Mouse (Mus musculus): ENCODE results near the gene Xpo5. TPM values are rescaled to one million over a fixed set of nuclear protein-coding genes. Genes with fewer than 3 reads are reported as not detected.

The Xpo5 gene
- polyA plus RNA-seq, 1 experiment, result 19.6 TPM

DNA sequence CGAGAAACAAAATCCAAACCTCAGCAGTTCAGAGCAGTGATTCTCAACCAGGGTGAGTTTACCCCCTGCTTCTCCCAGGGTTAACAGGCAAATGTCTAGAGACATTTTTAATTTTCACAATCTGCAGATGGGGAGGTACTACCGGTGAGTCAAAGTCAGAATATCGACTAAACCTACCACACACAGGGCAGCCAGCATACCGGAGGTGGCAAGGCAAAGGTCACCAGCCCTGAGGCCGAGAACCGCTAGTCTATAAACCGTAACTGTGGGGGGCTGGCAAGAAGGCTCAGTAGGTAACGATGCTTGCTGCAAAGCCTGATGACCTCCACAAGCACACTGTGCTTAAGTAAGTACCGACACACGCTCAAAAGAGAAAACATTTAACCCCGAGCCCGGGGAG, 62.9 kb downstream of the Xpo5 start:
- no peak for DNase-seq
- no peak for TF ChIP-seq POLR2A (IDR thresholded peaks at IDR 0.05; ENCODE audit: borderline replicate concordance, extremely low read depth, low read depth, low read length)
- WGBS, result 76% methylated on average over 12 of the region's 12 CpGs
- H3K4me3 ChIP-seq (replicated peaks; ENCODE audit: extremely low read depth, low read depth, low read length), result no peak overlapping the region
- no peaks in the 10 kb centered on the region for H3K4me1 ChIP-seq (ENCODE audit: control insufficient read depth, insufficient read depth, low read length)

GRCm38 (mm10) chr17:46265918-46266618, 63.5 kb downstream of the Xpo5 start:
- peak; percentile 79 for DNase-seq
- 18% methylated on average over 14 of the region's 14 CpGs for WGBS
- TF ChIP-seq CTCF (IDR thresholded peaks at IDR 0.05; ENCODE audit: insufficient read depth, low read length), result peak; percentile 85
- TF ChIP-seq POLR2A (IDR thresholded peaks at IDR 0.05; ENCODE audit: borderline replicate concordance, extremely low read depth, low read depth, low read length), result no peak
- Histone ChIP-seq H3K4me1 (ENCODE audit: control insufficient read depth, insufficient read depth, low read length) (no peaks in the 10 kb centered on the region), H3K4me3 (replicated peaks; ENCODE audit: extremely low read depth, low read depth, low read length) (no peak overlapping the region)

DNA sequence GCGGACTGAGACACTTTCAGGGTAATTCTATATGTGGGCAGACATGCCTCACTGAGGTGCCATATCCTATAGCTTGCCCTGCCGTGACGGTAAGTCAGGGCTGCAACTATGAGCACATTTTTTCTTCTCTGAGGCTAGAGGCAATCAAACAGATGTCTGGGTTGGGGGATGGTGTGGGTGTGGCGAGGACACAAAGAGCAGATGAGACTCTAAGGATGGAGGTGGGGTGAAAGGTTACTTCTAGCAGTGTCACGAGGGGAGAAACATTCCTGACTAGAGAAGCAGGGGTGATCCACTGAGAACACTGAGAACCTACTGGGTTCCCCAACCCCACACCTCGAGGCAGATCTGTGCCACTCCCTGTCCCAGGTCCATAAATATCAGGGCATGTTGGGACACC, 64.4 kb downstream of the Xpo5 start:
- Histone ChIP-seq H3K4me3 (replicated peaks; ENCODE audit: extremely low read depth, low read depth, low read length) (no peak overlapping the region), H3K4me1 (ENCODE audit: control insufficient read depth, insufficient read depth, low read length) (no peaks in the 10 kb centered on the region)
- no peak for DNase-seq
- WGBS, result 67% methylated on average over 6 of the region's 6 CpGs
- TF ChIP-seq CTCF (IDR thresholded peaks at IDR 0.05; ENCODE audit: insufficient read depth, low read length) (no peak), POLR2A (IDR thresholded peaks at IDR 0.05; ENCODE audit: borderline replicate concordance, extremely low read depth, low read depth, low read length) (no peak)

DNA sequence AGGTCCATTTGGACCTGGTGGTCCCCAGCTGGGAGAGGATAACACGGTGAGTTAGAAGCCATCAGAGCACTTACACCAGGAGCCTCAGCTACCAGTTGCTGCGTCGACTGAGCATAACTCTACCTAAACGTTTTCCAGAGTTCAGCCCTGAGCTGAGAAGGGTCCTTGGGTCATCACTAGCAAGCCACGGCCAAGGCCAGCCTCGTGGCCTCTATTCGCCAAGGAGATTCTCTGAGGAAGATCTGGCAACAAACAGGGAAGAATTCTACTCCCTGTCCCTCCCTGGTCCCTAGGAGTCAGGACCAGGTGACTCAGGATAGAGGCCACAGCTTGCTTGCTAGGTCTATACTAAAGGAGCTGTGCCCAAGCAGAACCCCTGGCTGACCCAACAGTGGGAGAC, 64.9 kb downstream of the Xpo5 start:
- H3K4me3 ChIP-seq (replicated peaks; ENCODE audit: extremely low read depth, low read depth, low read length), result no peak overlapping the region
- H3K4me1 ChIP-seq (ENCODE audit: control insufficient read depth, insufficient read depth, low read length), result no peaks in the 10 kb centered on the region
- no peak for TF ChIP-seq CTCF (IDR thresholded peaks at IDR 0.05; ENCODE audit: insufficient read depth, low read length)
- TF ChIP-seq POLR2A (IDR thresholded peaks at IDR 0.05; ENCODE audit: borderline replicate concordance, extremely low read depth, low read depth, low read length), result no peak
- 83% methylated on average over 7 of the region's 7 CpGs for WGBS
- DNase-seq, result no peak

GRCm38 (mm10) chr17:46268026-46268720, 65.6 kb downstream of the Xpo5 start:
- no peak overlapping the region for H3K4me3 ChIP-seq (replicated peaks; ENCODE audit: extremely low read depth, low read depth, low read length)
- DNase-seq, result no peak
- no peaks in the 10 kb centered on the region for H3K4me1 ChIP-seq (ENCODE audit: control insufficient read depth, insufficient read depth, low read length)
- no peak for TF ChIP-seq CTCF (IDR thresholded peaks at IDR 0.05; ENCODE audit: insufficient read depth, low read length)
- 77% methylated on average over 10 of the region's 10 CpGs for WGBS

DNA sequence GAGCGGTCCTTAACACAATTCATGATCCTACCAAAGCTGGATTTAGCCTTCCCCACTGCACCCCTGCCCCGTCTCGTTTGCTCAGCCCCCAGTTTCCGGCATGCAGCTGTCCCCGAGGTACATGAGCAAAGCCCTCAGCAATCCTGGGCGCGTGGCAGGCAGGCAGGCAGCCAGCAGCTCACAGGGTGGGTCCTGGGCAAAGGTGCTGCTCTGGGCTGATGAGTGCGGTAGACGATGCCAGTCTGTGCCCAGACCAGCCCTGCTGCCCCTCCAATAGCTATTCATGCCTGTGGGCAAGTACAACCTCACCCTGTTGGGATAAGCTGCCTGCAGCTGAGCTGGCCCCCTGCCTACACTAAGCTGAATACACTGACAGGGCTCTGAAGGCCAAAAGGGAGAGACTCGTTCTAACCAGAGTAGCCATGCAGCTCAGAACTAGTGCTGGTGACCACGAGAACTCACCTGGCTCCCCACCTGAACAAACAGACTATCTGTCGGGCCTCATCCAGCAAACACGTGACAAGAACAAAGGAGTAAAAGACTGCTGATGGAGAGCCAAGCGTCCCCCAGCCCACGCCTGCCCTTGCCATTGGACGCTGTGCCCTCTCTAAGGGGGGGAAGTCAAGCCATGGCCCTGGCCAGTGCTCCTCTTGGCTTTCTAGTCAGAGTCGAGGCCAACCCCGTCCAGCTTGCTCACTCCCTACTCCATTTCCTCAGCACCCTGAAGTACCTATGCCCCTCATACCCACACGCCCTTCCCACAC, 67.4 kb downstream of the Xpo5 start:
- WGBS, result 71% methylated on average over 19 of the region's 19 CpGs
- Histone ChIP-seq H3K4me1 (ENCODE audit: control insufficient read depth, insufficient read depth, low read length) (no peaks in the 10 kb centered on the region), H3K4me3 (replicated peaks; ENCODE audit: extremely low read depth, low read depth, low read length) (no peak overlapping the region)
- TF ChIP-seq CTCF (IDR thresholded peaks at IDR 0.05; ENCODE audit: insufficient read depth, low read length), result no peak
- TF ChIP-seq POLR2A (IDR thresholded peaks at IDR 0.05; ENCODE audit: borderline replicate concordance, extremely low read depth, low read depth, low read length), result no peak
- DNase-seq, result no peak

DNA sequence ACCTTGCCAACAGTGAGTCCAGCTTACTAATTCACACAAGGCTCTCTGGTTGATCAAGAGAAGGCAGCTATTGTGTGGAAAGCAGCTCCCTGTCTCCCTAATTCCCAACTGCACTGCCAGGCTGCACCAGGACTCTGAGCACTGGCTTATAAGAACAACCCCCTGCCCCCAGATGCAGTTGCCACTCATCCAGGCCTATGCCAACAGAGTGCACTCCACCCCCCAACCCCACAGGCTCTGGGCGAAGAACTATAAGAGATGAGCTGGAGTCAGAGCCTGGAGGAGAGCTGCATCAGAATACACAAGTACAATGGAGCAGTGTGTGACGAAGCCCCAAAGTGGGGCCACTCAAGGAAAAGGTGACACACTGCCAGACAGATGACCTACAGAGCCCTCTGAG, 69.5 kb downstream of the Xpo5 start:
- 85% methylated on average over 2 of the region's 2 CpGs for WGBS
- Histone ChIP-seq H3K4me3 (replicated peaks; ENCODE audit: extremely low read depth, low read depth, low read length) (no peak overlapping the region), H3K4me1 (ENCODE audit: control insufficient read depth, insufficient read depth, low read length) (no peaks in the 10 kb centered on the region)
- no peak for DNase-seq
- TF ChIP-seq CTCF (IDR thresholded peaks at IDR 0.05; ENCODE audit: insufficient read depth, low read length), result no peak
- no peak for TF ChIP-seq POLR2A (IDR thresholded peaks at IDR 0.05; ENCODE audit: borderline replicate concordance, extremely low read depth, low read depth, low read length)

DNA sequence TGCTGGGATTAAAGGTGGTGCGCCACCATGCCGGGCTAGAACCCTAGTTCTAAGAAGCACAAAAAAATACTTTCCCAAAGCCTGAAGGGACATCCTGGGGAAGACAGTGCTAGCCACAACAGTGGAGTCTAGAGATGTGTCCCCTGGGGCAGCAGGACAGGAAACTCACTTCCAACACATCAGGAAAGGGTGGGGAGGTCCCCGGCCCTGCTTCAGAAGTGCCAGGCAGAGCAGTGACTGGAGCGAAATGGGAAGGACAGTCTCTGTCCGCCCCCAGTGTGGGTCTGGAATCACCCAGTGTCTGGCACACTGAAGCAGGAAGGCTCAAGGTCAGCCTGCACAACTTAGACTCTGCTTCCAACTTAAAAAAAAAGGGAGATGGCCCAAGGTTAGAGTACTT, 70.1 kb downstream of the Xpo5 start:
- H3K4me1 ChIP-seq (ENCODE audit: control insufficient read depth, insufficient read depth, low read length), result no peaks in the 10 kb centered on the region
- no peak overlapping the region for H3K4me3 ChIP-seq (replicated peaks; ENCODE audit: extremely low read depth, low read depth, low read length)
- 53% methylated on average over 5 of the region's 5 CpGs for WGBS
- no peak for DNase-seq
- TF ChIP-seq CTCF (IDR thresholded peaks at IDR 0.05; ENCODE audit: insufficient read depth, low read length), result no peak
- no peak for TF ChIP-seq POLR2A (IDR thresholded peaks at IDR 0.05; ENCODE audit: borderline replicate concordance, extremely low read depth, low read depth, low read length)

DNA sequence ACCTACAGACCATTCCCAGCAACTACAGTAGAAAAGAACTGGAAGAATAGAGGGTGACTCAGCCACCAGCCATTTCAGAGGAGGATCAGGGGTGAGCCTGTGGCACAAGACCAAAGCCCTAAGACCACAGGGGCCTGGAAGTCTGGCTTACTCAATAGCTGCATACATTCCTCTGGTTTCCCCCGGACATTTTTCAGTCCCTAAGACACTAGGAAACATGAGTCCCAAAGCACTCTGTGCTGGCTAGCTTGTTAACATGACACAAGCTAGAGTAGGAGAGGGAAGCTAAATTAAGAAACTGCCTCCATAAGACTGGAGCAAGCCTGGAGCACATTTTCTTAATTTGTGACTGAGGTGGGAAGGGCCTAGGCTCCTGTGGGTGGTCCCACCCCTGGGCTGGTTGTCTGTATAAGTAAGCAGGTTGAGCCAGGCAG, 71.2 kb downstream of the Xpo5 start:
- 48% methylated on average over 1 of the region's 1 CpGs for WGBS
- no peak for DNase-seq
- TF ChIP-seq POLR2A (IDR thresholded peaks at IDR 0.05; ENCODE audit: borderline replicate concordance, extremely low read depth, low read depth, low read length) (no peak), CTCF (IDR thresholded peaks at IDR 0.05; ENCODE audit: insufficient read depth, low read length) (no peak)
- Histone ChIP-seq H3K4me3 (replicated peaks; ENCODE audit: extremely low read depth, low read depth, low read length) (no peak overlapping the region), H3K4me1 (ENCODE audit: control insufficient read depth, insufficient read depth, low read length) (no peaks in the 10 kb centered on the region)

All from lung, adult 2 months (tissue).